Mouse (Mus musculus) right cerebral cortex, postnatal 25 days (tissue): ENCODE data around the gene Tnni3.

Source experiments
- DNase-seq: peaks from one replicate; pipeline ENCODE4 v3.0.0; 2022

The Tnni3 gene

DNA sequence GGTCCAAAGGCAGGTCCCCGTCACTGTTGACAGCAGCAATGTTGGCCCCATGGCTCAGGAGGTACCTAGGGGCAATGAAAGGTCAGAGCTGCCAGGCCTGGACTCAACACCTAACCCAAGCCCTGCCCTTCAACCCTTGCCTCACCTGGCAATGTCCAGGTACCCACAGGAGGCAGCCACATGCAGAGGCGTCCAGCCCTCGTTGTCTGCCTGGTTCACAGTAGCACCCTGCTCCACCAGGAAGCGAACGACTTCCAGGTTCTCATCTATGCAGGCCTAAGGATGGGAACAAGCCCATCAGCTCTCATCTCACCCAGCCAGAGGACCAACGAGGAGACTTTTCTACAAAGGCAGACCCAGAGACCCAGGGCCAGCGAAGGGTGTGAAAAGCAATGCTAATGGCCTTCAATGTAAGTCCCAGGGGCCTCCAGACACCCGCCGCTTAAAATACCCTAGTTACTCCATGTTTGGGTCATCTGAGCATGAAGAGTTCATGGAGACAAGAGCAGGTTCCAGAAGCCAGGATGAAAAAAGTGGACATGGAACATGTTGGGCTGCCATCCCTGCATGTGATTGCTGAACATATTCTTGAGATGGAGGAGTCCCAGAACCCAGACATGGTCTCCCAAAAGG lies 26.6 kb downstream of the Tnni3 start:
- no peak for DNase-seq

DNA sequence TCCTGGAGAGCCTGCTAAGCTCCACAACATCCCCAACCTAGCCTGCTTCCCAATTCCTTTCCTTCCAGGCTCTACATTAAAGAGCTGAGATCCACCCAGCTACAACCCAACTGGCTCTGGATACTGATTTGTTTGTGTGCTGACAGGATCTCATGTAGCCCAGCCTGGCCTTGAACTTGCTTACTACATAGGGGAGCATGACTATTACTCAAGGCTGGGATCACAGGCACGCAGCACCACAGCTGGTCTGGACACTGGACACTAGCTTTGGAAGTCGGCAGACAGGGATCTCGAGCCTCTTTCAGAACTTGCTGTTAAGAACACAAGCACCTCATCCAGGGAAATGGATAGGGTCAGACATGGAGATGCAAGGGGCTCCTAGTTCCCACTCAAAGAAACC lies 27.6 kb downstream of the Tnni3 start:
- DNase-seq: no peak

- no peak for DNase-seq
These were observed 30.0 kb downstream of the Tnni3 start for GRCm38 (mm10) chr7:4493991-4494390.

DNA sequence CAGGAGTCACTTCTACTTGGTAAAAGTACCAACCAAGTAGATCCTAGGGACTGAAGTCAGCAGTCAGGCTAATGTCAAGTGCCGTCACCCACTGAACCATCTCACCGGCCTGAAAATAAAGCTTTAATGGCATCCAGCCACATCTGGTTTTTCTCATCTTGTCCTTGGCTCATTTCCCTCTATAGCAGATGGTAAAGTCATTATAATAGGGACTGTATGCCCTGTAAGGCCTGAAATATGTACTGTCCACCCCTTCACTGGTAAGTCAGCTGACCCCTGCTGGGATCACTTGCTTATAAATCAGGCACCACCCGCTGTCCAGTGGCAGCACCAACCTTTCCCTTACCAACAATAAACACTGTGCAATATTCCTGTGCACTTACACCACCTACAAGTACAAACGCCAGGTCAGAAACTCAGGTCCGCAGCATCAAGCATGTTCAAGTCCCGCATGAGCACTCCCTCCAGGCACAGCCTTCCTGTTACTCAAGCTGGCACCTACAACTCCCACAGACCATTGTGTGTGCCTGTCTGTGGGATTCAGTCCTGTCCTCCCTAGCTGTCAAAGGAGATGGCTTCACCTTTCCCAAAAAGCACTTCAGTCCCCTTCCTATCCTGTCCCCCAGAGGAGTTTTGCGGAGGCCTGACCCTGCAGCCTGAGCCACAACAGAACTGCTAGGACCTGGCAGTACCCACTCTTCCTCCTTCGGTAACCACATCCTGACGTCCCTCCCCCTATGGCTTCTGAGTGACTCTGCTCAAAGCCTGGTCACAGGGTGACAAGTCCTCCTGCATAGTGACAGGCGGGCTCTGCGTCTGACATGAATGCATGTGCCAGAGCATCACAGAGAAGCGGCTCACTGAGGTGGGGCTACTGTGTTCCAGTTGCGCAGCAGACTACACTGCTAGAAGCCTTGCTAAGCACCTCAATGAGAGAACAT lies 31.5 kb downstream of the Tnni3 start:
- DNase-seq: no peak

DNA sequence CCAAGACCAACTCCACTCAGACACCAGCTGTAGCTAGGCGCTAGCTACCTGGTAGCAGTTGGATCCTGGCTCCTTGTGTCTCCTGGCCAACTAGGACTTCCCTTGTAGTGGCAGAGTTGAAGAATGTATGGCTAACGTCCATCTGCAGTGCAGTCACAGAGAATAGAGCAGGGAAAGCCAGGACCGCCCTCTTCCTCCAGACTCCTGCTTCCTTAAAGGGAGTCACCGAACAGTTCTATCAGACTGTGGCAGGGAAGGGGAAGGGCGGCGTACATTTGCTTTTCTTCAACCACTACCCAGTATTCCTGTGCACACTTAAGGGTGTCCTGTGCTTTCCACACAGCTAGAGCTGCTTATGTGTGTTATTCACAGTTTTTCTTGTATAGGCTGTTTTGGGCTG lies 32.7 kb downstream of the Tnni3 start:
- no peak for DNase-seq

- DNase-seq: no peak
These were observed 41.7 kb downstream of the Tnni3 start for GRCm38 (mm10) chr7:4482281-4482680.

DNA sequence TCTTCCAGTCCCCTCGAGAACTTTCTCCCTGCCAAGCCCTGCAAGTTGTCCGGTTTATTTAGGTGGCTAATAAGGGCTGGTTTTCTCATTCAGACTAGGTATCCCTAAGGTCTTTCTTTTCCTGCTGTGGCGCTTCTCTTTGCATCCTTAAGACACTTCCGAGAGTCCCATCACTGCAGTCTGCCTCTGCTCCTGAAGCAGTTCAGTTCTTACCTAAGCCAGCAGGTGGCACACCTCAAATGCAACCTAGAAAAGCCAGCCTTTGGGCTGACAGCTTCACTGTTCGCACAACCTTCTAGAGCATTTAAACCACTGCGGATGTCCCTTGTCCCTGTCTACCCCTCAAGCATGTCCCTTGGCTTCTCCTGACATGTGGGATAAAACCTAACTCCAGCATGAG lies 44.4 kb downstream of the Tnni3 start:
- DNase-seq: peak; percentile 49

DNA sequence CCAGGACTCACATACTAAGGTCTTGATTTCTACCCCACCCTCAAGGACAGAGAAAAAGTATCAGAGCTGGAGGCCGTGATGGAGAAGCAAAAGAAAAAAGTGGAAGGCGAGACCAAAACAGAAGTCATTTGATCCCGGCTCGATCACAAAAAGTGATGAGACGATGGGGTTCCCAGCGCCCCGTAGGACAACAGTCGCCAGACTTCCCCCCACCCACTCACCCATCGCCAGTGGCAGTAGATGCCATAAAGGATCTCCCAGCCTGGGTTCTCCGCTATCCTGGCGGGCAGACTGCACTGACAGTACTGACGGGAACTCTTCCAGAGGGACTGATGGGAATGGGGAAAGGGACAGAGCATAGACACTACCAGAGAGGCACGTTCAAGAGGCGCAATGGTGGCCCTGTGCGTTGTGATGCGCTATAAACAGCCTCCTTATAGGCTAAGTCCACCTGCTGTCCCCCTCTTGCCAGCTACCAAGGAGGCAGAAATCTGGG lies 45.2 kb downstream of the Tnni3 start:
- DNase-seq: no peak

- DNase-seq: peak; percentile 61
These were observed 45.8 kb downstream of the Tnni3 start for GRCm38 (mm10) chr7:4478021-4478795.

GRCm38 (mm10) chr7:4473940-4474339 lies 50.1 kb downstream of the Tnni3 start:
- no peak for DNase-seq

DNA sequence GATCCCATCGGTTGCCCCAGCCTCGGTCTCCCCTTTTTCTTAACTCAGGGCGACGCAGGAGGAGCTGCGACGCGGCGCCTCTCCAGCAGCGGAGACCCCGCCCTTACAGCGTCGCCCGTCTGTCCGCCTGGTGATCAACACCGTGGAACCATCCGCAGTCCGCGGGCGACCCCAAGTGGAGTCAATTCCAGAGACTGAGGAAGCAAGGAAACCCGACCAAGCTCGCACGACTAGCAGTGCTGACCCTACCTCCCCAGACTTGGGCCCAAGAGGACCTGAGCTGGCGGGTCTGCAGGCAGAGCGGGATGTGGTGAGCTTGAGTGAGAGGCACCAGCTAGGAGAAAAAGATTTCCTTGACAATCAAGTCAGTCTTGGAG lies 52.9 kb downstream of the Tnni3 start:
- DNase-seq: peak; percentile 85

- peak; percentile 55 for DNase-seq
These were observed 53.5 kb downstream of the Tnni3 start for GRCm38 (mm10) chr7:4470275-4471178.
